Mouse (Mus musculus): ENCODE results near the gene Synrg. TPM values are rescaled to one million over a fixed set of nuclear protein-coding genes. Genes with fewer than 3 reads are reported as not detected.

Gene Synrg
- polyA plus RNA-seq, 1 experiment from 2014 or later: 8.0 TPM

- no peaks in the 10 kb centered on the region for H3K27me3 ChIP-seq (ENCODE audit: control insufficient read depth, insufficient read depth, low read length)
- no peak overlapping the region for H3K4me3 ChIP-seq (ENCODE audit: low read depth, low read length)
- no peak overlapping the region for H3K4me2 ChIP-seq (ENCODE audit: low read depth, low read length)
- no peaks in the 10 kb centered on the region; the same call in 1 of the 2 replicates for H3K36me3 ChIP-seq (replicated peaks; ENCODE audit: control insufficient read depth, insufficient read depth, low read depth, low read length)
- ATAC-seq (replicated peaks; ENCODE audit: insufficient number of reproducible peaks, low FRiP score, low TSS enrichment, low read depth) (no peak), DNase-seq (ENCODE audit: low spot score) (no peak)
- no peak overlapping the region for H3K27ac ChIP-seq (replicated peaks; ENCODE audit: low read depth, low read length)
- no peaks in the 10 kb centered on the region for H3K4me1 ChIP-seq (ENCODE audit: control insufficient read depth, insufficient read depth, low read length)
- H3K9me3 ChIP-seq (replicated peaks; ENCODE audit: control insufficient read depth, low read length): no peaks in the 10 kb centered on the region
- no peak overlapping the region for H3K9ac ChIP-seq (replicated peaks; ENCODE audit: low read length)
- 79% methylated on average over 3 of the region's 3 CpGs for whole genome bisulfite sequencing
Measured at GRCm38 (mm10) chr11:83994481-83994880, 30.3 kb downstream of the Synrg start.

- no peaks in the 10 kb centered on the region; the same call in 1 of the 2 replicates for H3K36me3 ChIP-seq (replicated peaks; ENCODE audit: control insufficient read depth, insufficient read depth, low read depth, low read length)
- ATAC-seq (replicated peaks; ENCODE audit: insufficient number of reproducible peaks, low FRiP score, low TSS enrichment, low read depth): no peak
Measured at GRCm38 (mm10) chr11:83995535-83995950, 31.3 kb downstream of the Synrg start.

GRCm38 (mm10) chr11:83997171-83997868 is 33.1 kb downstream of the Synrg start:
- no peak for ATAC-seq (replicated peaks; ENCODE audit: insufficient number of reproducible peaks, low FRiP score, low TSS enrichment, low read depth)
- no peak overlapping the region for H3K4me3 ChIP-seq (ENCODE audit: low read depth, low read length)
- no peaks in the 10 kb centered on the region for H3K9me3 ChIP-seq (replicated peaks; ENCODE audit: control insufficient read depth, low read length)
- no peak overlapping the region for H3K4me2 ChIP-seq (ENCODE audit: low read depth, low read length)
- WGBS: 94% methylated on average over 5 of the region's 5 CpGs
- H3K4me1 ChIP-seq (ENCODE audit: control insufficient read depth, insufficient read depth, low read length): no peaks in the 10 kb centered on the region
- no peak overlapping the region for H3K9ac ChIP-seq (replicated peaks; ENCODE audit: low read length)
- no peaks in the 10 kb centered on the region for H3K27me3 ChIP-seq (ENCODE audit: control insufficient read depth, insufficient read depth, low read length)
- H3K27ac ChIP-seq (replicated peaks; ENCODE audit: low read depth, low read length): no peak overlapping the region
- H3K36me3 ChIP-seq (replicated peaks; ENCODE audit: control insufficient read depth, insufficient read depth, low read depth, low read length): no peaks in the 10 kb centered on the region; the same call in 1 of the 2 replicates
- no peak for DNase-seq (ENCODE audit: low spot score)

More at GRCm38 (mm10) chr11:83995535-83995950, 31.3 kb downstream of the Synrg start:
- H3K9ac ChIP-seq (replicated peaks; ENCODE audit: low read length): no peak overlapping the region
- H3K4me1 ChIP-seq (ENCODE audit: control insufficient read depth, insufficient read depth, low read length): no peaks in the 10 kb centered on the region
- 81% methylated on average over 2 of the region's 2 CpGs for WGBS
- no peak overlapping the region for H3K4me3 ChIP-seq (ENCODE audit: low read depth, low read length)
- no peak overlapping the region for H3K27ac ChIP-seq (replicated peaks; ENCODE audit: low read depth, low read length)
- no peak overlapping the region for H3K4me2 ChIP-seq (ENCODE audit: low read depth, low read length)
- DNase-seq (ENCODE audit: low spot score): no peak
- H3K9me3 ChIP-seq (replicated peaks; ENCODE audit: control insufficient read depth, low read length): no peaks in the 10 kb centered on the region
- no peaks in the 10 kb centered on the region for H3K27me3 ChIP-seq (ENCODE audit: control insufficient read depth, insufficient read depth, low read length)

- H3K4me3 ChIP-seq (ENCODE audit: low read depth, low read length): no peak overlapping the region
- no peak overlapping the region for H3K9ac ChIP-seq (replicated peaks; ENCODE audit: low read length)
- H3K36me3 ChIP-seq (replicated peaks; ENCODE audit: control insufficient read depth, insufficient read depth, low read depth, low read length): peaks cover under 1% of the 10 kb centered on the region
- no peaks in the 10 kb centered on the region for H3K9me3 ChIP-seq (replicated peaks; ENCODE audit: control insufficient read depth, low read length)
- no peaks in the 10 kb centered on the region for H3K4me1 ChIP-seq (ENCODE audit: control insufficient read depth, insufficient read depth, low read length)
- ATAC-seq (replicated peaks; ENCODE audit: insufficient number of reproducible peaks, low FRiP score, low TSS enrichment, low read depth) (no peak), DNase-seq (ENCODE audit: low spot score) (no peak)
- H3K4me2 ChIP-seq (ENCODE audit: low read depth, low read length): no peak overlapping the region
- 91% methylated on average over 3 of the region's 3 CpGs for WGBS
- H3K27ac ChIP-seq (replicated peaks; ENCODE audit: low read depth, low read length): no peak overlapping the region
- H3K27me3 ChIP-seq (ENCODE audit: control insufficient read depth, insufficient read depth, low read length): no peaks in the 10 kb centered on the region
Measured at GRCm38 (mm10) chr11:83998993-83999392, 34.8 kb downstream of the Synrg start.

GRCm38 (mm10) chr11:83999411-83999915 is 35.2 kb downstream of the Synrg start:
- no peaks in the 10 kb centered on the region for H3K9me3 ChIP-seq (replicated peaks; ENCODE audit: control insufficient read depth, low read length)
- ATAC-seq (replicated peaks; ENCODE audit: insufficient number of reproducible peaks, low FRiP score, low TSS enrichment, low read depth) (no peak), DNase-seq (ENCODE audit: low spot score) (no peak)
- H3K9ac ChIP-seq (replicated peaks; ENCODE audit: low read length): no peak overlapping the region
- no peak overlapping the region for H3K27ac ChIP-seq (replicated peaks; ENCODE audit: low read depth, low read length)
- WGBS: 89% methylated on average over 4 of the region's 4 CpGs
- peaks cover 2% of the 10 kb centered on the region for H3K36me3 ChIP-seq (replicated peaks; ENCODE audit: control insufficient read depth, insufficient read depth, low read depth, low read length)
- H3K4me2 ChIP-seq (ENCODE audit: low read depth, low read length): no peak overlapping the region
- no peaks in the 10 kb centered on the region for H3K4me1 ChIP-seq (ENCODE audit: control insufficient read depth, insufficient read depth, low read length)
- no peak overlapping the region for H3K4me3 ChIP-seq (ENCODE audit: low read depth, low read length)
- no peaks in the 10 kb centered on the region for H3K27me3 ChIP-seq (ENCODE audit: control insufficient read depth, insufficient read depth, low read length)

- ATAC-seq (replicated peaks; ENCODE audit: insufficient number of reproducible peaks, low FRiP score, low TSS enrichment, low read depth) (no peak), DNase-seq (ENCODE audit: low spot score) (no peak)
- H3K4me2 ChIP-seq (ENCODE audit: low read depth, low read length): no peak overlapping the region
- no peak overlapping the region for H3K27ac ChIP-seq (replicated peaks; ENCODE audit: low read depth, low read length)
- no peak overlapping the region for H3K4me3 ChIP-seq (ENCODE audit: low read depth, low read length)
- no peaks in the 10 kb centered on the region for H3K4me1 ChIP-seq (ENCODE audit: control insufficient read depth, insufficient read depth, low read length)
- H3K36me3 ChIP-seq (replicated peaks; ENCODE audit: control insufficient read depth, insufficient read depth, low read depth, low read length): peaks cover 2% of the 10 kb centered on the region
- no peaks in the 10 kb centered on the region for H3K9me3 ChIP-seq (replicated peaks; ENCODE audit: control insufficient read depth, low read length)
- WGBS: 76% methylated on average over 3 of the region's 3 CpGs
- H3K9ac ChIP-seq (replicated peaks; ENCODE audit: low read length): no peak overlapping the region
- no peaks in the 10 kb centered on the region for H3K27me3 ChIP-seq (ENCODE audit: control insufficient read depth, insufficient read depth, low read length)
Measured at GRCm38 (mm10) chr11:84001257-84001656, 37.0 kb downstream of the Synrg start.

- no peaks in the 10 kb centered on the region for H3K27me3 ChIP-seq (ENCODE audit: control insufficient read depth, insufficient read depth, low read length)
- no peak overlapping the region for H3K4me3 ChIP-seq (ENCODE audit: low read depth, low read length)
- no peaks in the 10 kb centered on the region for H3K9me3 ChIP-seq (replicated peaks; ENCODE audit: control insufficient read depth, low read length)
- ATAC-seq (replicated peaks; ENCODE audit: insufficient number of reproducible peaks, low FRiP score, low TSS enrichment, low read depth) (no peak), DNase-seq (ENCODE audit: low spot score) (no peak)
- H3K27ac ChIP-seq (replicated peaks; ENCODE audit: low read depth, low read length): no peak overlapping the region
- H3K4me2 ChIP-seq (ENCODE audit: low read depth, low read length): no peak overlapping the region
- no peak overlapping the region for H3K9ac ChIP-seq (replicated peaks; ENCODE audit: low read length)
- 80% methylated on average over 6 of the region's 6 CpGs for WGBS
- no peaks in the 10 kb centered on the region for H3K4me1 ChIP-seq (ENCODE audit: control insufficient read depth, insufficient read depth, low read length)
- H3K36me3 ChIP-seq (replicated peaks; ENCODE audit: control insufficient read depth, insufficient read depth, low read depth, low read length): peaks cover 2% of the 10 kb centered on the region
Measured at GRCm38 (mm10) chr11:84003986-84004385, 39.8 kb downstream of the Synrg start.

GRCm38 (mm10) chr11:84009001-84009400 is 44.8 kb downstream of the Synrg start:
- DNase-seq (ENCODE audit: low spot score) (no peak), ATAC-seq (replicated peaks; ENCODE audit: insufficient number of reproducible peaks, low FRiP score, low TSS enrichment, low read depth) (no peak)
- H3K36me3 ChIP-seq (replicated peaks; ENCODE audit: control insufficient read depth, insufficient read depth, low read depth, low read length): peaks cover 1% of the 10 kb centered on the region
- no peak overlapping the region for H3K9ac ChIP-seq (replicated peaks; ENCODE audit: low read length)
- no peak overlapping the region for H3K4me2 ChIP-seq (ENCODE audit: low read depth, low read length)
- 85% methylated on average over 9 of the region's 9 CpGs for WGBS
- no peaks in the 10 kb centered on the region for H3K27me3 ChIP-seq (ENCODE audit: control insufficient read depth, insufficient read depth, low read length)
- H3K9me3 ChIP-seq (replicated peaks; ENCODE audit: control insufficient read depth, low read length): no peaks in the 10 kb centered on the region
- H3K4me3 ChIP-seq (ENCODE audit: low read depth, low read length): no peak overlapping the region
- no peak overlapping the region for H3K27ac ChIP-seq (replicated peaks; ENCODE audit: low read depth, low read length)
- H3K4me1 ChIP-seq (ENCODE audit: control insufficient read depth, insufficient read depth, low read length): no peaks in the 10 kb centered on the region
